Mouse (Mus musculus) stomach, embryonic 14.5 days (tissue): Measurements from ENCODE around the gene Igfbp2. TPM values are rescaled to one million over a fixed set of nuclear protein-coding genes. Genes with fewer than 3 reads are reported as not detected.

Source experiments
- ATAC-seq: fragments of 200-750 bp; cut with Nextera tagmentation; 2 replicates; pipeline ENCODE4 v1.8.0; 2017; ENCODE audit warnings: low read depth, moderate TSS enrichment; ENCODE audit not compliant: insufficient number of reproducible peaks, insufficient read depth, low FRiP score
- H3K27ac ChIP-seq: fragments of 300-500 bp; sonication (generic); 2 replicates; pipeline ENCODE4 v1.5.1; 2014; ENCODE audit warnings: mild to moderate bottlenecking, low read length, moderate library complexity, mixed read lengths
- H3K27me3 ChIP-seq: fragments of 300-500 bp; sonication (generic); 2 replicates; pipeline ENCODE4 v1.6.1; 2014; ENCODE audit warnings: low read length, control low read depth, mixed read lengths; ENCODE audit not compliant: control insufficient read depth, insufficient read depth
- H3K36me3 ChIP-seq: fragments of 300-500 bp; sonication (generic); 2 replicates; pipeline ENCODE4 v1.6.1; 2014; ENCODE audit warnings: mild to moderate bottlenecking, control low read depth, low read length, moderate library complexity, mixed read lengths; ENCODE audit not compliant: control insufficient read depth, insufficient read depth
- H3K4me1 ChIP-seq: fragments of 300-500 bp; sonication (generic); 2 replicates; pipeline ENCODE4 v1.6.1; 2014; ENCODE audit warnings: low read length, control low read depth, mixed read lengths; ENCODE audit not compliant: control insufficient read depth, insufficient read depth
- H3K4me2 ChIP-seq: fragments of 300-500 bp; sonication (generic); replicated peaks from 2 replicates; pipeline ENCODE4 v1.6.1; 2014; ENCODE audit warnings: low read depth, low read length, control low read depth
- H3K4me3 ChIP-seq: fragments of 300-500 bp; sonication (generic); 2 replicates; pipeline ENCODE4 v1.5.1; 2014; ENCODE audit warnings: low read depth, low read length, control low read depth
- H3K9ac ChIP-seq: fragments of 300-500 bp; sonication (generic); replicated peaks from 2 replicates; pipeline ENCODE4 v1.6.1; 2014; ENCODE audit warnings: low read depth, mild to moderate bottlenecking, control low read depth, low read length, moderate library complexity, mixed read lengths
- H3K9me3 ChIP-seq: fragments of 300-500 bp; sonication (generic); 2 replicates; pipeline ENCODE4 v1.6.1; 2016; ENCODE audit warnings: low read depth, low read length, control low read depth; ENCODE audit not compliant: control insufficient read depth
- WGBS: fragments of 180-500 bp; shearing (Covaris S2); extraction: QIAGEN DNeasy Blood & Tissue Kit; methylation state at CpG from one replicate; pipeline ENCODE4 v1.1.7; 2014; 5-methylcytosine and 5-hydroxymethylcytosine counted together
- polyA plus RNA-seq: library from polyadenylated mRNA; unstranded; fragments of >200 nt; fragmentation: Nextera tagmentation; extraction: Ambion mirVana; gene quantifications from 2 replicates; pipeline ENCODE4 v1.2.1, GENCODE M21; 2014

Gene Igfbp2
- polyA plus RNA-seq, 1 experiment from 2014 or later, result 631 TPM

DNA sequence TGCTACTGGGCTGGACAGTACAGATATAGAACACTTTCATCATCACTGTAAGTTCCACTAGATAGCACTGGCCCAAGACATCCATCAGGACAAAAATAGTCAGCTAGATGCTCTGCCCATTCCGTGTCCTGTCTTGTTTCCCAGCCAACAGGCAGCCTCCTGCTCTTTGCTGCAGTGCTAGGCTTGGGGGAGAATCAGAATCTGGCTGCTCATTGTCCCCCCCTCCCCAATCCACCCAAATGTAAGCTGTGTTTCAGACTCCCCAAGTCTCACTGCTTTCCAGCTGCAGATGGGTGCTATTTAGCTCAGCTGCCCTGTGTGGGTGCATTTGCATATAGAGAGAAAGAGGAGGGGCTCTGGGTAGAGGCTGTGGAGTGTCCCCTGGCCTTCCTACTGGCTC lies 43.0 kb downstream of the Igfbp2 start:
- H3K27me3 ChIP-seq, result no peaks in the 10 kb centered on the region
- H3K36me3 ChIP-seq, result peaks cover 34% of the 10 kb centered on the region
- no peak overlapping the region for H3K4me3 ChIP-seq
- WGBS, result 67% methylated on average over 1 of the region's 1 CpGs
- no peak overlapping the region for H3K4me2 ChIP-seq
- H3K4me1 ChIP-seq, result peaks cover 22% of the 10 kb centered on the region
- H3K9me3 ChIP-seq, result no peaks in the 10 kb centered on the region
- no peak for ATAC-seq
- H3K27ac ChIP-seq, result no peak overlapping the region
- H3K9ac ChIP-seq, result no peak overlapping the region

DNA sequence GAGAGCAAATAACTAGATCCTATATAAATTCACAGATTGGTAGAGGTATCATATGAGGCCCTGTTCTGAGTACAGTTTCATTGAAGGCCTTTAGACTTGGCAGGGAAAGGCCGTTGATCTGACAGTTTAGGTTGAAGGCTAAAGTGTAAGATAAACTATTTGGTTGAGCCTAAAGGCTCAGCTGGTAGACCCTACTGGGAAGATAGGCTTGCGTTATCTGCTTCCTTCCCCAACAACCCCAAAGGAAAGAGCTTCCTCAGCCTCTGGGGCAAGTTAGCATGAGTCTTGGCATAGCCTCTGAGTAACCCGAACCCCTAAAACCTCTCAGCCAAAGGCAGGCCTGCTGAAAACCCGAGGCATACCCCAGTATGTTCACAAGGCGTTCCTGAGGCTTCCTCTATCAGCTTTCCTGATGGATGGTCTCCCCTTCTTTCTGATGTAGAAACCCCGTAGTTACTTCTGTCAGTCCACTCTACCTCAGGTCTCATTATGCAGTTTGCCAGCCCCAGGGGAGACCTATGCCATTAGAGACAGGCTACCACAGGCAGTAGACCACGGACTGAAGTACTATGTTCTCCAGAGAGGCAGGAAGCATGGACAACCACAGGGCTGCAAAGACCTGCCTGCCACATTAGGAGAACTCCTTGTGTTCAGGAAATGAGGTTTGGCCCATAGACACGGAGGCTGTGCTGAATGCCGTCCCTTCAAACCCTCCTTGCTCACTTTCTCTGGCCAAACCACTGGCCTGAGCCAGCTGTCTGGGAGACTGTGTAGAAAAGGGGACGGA lies 44.3 kb downstream of the Igfbp2 start:
- WGBS, result 65% methylated on average over 10 of the region's 10 CpGs
- H3K4me2 ChIP-seq, result no peak overlapping the region; the same call in 1 of the 2 replicates

DNA sequence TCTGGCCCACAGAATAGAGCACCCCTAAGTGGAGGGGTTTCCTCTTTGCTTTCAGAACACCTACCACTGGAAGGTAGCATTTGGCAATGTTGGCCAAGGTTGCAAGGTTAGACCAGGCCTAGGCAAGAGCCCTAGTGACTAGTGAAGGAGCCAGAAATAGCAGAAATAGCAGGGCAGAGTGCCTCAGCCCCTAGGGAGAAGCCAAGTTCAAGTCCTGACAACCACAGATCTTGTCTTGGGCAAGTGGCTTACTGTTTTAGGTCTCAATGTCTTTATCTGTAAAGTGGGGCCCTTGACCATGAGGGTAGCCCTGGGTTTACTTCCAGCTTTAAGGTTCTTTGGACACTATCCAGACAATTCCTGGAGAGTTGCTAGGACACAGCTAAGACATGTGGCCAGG lies 45.0 kb downstream of the Igfbp2 start:
- peaks cover 22% of the 10 kb centered on the region for H3K4me1 ChIP-seq
- no peak for ATAC-seq
- H3K27me3 ChIP-seq, result no peaks in the 10 kb centered on the region
- no peaks in the 10 kb centered on the region for H3K9me3 ChIP-seq
- H3K27ac ChIP-seq, result no peak overlapping the region
- H3K4me3 ChIP-seq, result peak overlapping the region; percentile 69; the same call in 1 of the 2 replicates
- H3K36me3 ChIP-seq, result peaks cover 15% of the 10 kb centered on the region
- H3K4me2 ChIP-seq, result no peak overlapping the region; the same call in 1 of the 2 replicates
- H3K9ac ChIP-seq, result no peak overlapping the region

More for the DNA sequence above, 44.3 kb downstream of the Igfbp2 start:
- Histone ChIP-seq H3K4me3 (no peak overlapping the region), H3K9me3 (no peaks in the 10 kb centered on the region), H3K27me3 (no peaks in the 10 kb centered on the region), H3K36me3 (peaks cover 22% of the 10 kb centered on the region), H3K27ac (no peak overlapping the region), H3K9ac (no peak overlapping the region), H3K4me1 (peaks cover 22% of the 10 kb centered on the region)
- no peak for ATAC-seq

DNA sequence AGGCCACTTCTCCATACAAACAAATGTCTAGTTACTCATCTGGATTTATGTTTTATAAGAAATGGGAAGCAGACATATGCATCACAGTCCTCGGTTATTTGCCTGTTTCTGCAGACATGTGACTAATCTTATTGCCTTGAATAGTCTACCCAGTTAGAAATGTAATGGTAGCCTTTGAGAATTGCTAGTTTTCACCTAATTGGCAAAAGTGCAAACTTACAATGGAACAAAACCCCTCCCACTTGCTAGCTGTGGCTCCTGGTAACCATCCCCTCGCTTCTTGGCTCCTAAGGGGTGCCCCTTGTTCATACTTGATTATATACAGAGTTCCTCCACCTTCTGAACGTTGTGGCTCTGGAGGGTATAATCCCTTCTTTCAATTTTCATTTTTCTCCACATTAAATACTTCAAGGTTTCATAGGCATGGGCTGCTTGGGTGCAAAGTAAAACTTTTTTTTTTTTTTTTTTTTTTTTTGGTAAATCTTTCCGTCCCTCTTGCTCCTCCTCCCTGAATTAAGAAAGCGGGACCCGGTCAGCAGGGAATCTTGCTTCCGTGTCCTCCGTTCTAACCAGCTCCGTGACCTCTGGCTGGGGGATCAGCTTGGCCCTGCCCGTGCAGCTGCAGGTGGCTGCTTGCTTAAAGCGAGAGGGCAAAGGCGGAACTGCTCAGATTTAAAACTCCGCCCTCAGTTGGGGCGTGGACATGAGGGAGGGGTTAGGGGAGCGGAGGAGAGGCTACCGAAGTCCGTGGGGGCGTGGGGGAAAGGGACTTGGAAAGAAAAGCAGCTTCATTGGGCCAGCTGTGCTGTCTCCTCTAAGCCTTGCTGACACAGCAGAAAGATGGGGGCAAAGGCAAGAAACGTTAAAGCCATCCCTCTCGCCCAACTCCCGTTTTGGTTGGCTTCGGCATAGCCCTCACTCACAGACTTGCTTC lies 45.6 kb downstream of the Igfbp2 start:
- no peaks in the 10 kb centered on the region for H3K27me3 ChIP-seq
- WGBS, result 6% methylated on average over 22 of the region's 22 CpGs
- peaks cover 9% of the 10 kb centered on the region; the same call in 1 of the 2 replicates for H3K36me3 ChIP-seq

DNA sequence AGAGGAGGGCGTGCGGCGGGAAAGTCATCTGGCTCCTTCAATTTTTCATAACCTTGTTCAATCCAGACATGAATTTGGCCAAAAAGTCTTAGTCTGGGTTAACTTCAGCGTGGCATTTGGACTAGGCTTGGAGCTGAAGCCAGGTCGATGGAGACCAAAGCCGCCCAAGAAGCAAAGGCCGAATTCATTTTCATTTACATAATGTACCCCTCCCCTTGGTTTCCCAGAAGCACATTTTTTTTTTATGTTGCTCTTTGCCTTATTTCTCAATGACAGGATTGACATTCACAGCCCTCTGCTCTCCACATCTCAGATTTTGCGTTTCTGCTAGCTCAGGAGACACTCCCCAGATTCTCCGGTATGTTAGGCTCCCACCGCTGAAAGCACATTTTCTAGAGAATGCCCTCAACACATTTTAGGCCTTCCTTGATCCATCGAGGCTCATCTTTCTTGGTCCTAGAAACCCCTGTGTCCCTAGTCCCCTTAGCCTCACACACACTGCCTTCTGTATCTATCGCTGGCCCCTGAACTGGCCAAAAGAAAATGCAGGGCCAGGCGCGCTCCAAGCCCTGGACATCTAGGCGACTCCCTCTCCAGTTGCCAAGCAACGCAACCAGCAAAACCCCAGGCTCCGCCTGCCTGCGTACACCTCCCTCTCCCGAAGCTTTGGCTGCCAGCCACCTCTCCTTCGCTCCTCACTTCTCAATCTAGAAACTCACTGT lies 46.5 kb downstream of the Igfbp2 start:
- peak overlapping the region; percentile 83 for H3K4me2 ChIP-seq
- peaks cover 3% of the 10 kb centered on the region; the same call in 1 of the 2 replicates for H3K36me3 ChIP-seq
- H3K27ac ChIP-seq, result peak overlapping the region; percentile 56
- peak overlapping the region; percentile 69 for H3K4me3 ChIP-seq
- 2% methylated on average over 20 of the region's 20 CpGs for WGBS
- H3K27me3 ChIP-seq, result no peaks in the 10 kb centered on the region
- H3K9ac ChIP-seq, result peak overlapping the region; percentile 36; the same call in 1 of the 2 replicates
- H3K4me1 ChIP-seq, result peaks cover 29% of the 10 kb centered on the region
- H3K9me3 ChIP-seq, result no peaks in the 10 kb centered on the region
- peak; percentile 51; the same call in 1 of the 2 replicates for ATAC-seq

More for the DNA sequence above, 45.6 kb downstream of the Igfbp2 start:
- Histone ChIP-seq H3K4me2 (peak overlapping the region; percentile 83), H3K4me3 (peak overlapping the region; percentile 69), H3K9ac (no peak overlapping the region), H3K9me3 (no peaks in the 10 kb centered on the region), H3K4me1 (peaks cover 22% of the 10 kb centered on the region), H3K27ac (peak overlapping the region; percentile 56)
- peak; percentile 7; the same call in 1 of the 2 replicates for ATAC-seq

DNA sequence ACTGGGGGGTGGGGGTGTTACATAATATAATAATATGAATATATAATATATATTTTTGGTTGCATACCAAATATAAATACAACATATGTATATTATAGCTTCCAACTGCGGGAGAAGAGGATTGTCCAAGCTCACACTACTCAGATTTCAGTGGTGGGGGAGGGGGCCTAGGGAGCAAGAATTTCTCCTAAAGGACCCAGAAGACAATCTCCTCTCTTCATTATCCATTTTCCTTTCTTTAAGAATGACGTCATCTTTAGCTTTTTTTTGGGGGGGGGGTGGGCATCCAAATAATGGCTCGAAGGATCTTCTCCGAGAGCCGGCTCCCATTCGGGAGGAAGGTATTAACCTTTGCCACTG lies 47.0 kb downstream of the Igfbp2 start:
- peaks cover 2% of the 10 kb centered on the region; the same call in 1 of the 2 replicates for H3K36me3 ChIP-seq
- H3K9me3 ChIP-seq, result no peaks in the 10 kb centered on the region
- no peaks in the 10 kb centered on the region for H3K27me3 ChIP-seq
- peak overlapping the region; percentile 37 for H3K9ac ChIP-seq
- H3K4me3 ChIP-seq, result peak overlapping the region; percentile 69
- peaks cover 30% of the 10 kb centered on the region for H3K4me1 ChIP-seq
- 0% methylated on average over 6 of the region's 6 CpGs for WGBS
- no peak for ATAC-seq
- H3K4me2 ChIP-seq, result peak overlapping the region; percentile 83
- H3K27ac ChIP-seq, result peak overlapping the region; percentile 76

DNA sequence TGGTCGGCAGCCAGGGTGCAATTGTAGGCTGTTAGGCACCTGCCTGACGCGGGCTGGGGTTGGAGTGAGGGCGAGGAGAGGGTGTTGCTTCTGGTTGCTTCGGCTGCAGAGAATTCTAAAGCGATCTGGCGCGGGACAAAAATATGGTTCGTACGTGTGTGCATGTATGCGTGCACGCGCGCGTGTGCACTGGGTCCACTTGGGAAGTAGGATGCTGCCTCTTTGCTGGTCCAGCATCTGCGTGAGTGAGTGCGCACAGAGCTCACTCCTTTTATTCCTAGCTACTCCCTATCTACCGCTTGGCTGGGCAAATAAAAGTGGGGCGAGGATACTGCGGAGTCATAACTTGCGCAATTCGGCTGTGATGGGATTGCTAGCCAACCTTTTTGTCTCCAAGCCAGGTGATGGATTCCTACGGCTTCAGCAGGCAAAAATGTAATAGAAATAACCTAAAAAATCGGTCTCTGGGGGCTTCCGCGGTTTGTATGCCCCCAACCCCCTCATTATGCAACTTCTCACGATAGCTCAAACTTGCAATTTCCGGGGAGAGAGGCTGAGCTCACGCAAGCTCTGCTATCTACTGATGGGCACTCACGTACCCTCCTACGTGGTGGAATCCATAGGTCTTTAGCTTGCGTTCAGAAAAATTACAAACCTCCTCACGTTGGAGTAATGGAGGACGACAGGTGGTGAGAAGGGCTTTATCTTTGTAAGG lies 47.6 kb downstream of the Igfbp2 start:
- Histone ChIP-seq H3K4me1 (peaks cover 26% of the 10 kb centered on the region), H3K36me3 (no peaks in the 10 kb centered on the region; the same call in 1 of the 2 replicates), H3K27me3 (no peaks in the 10 kb centered on the region), H3K9ac (peak overlapping the region; percentile 37), H3K4me3 (peak overlapping the region; percentile 69), H3K9me3 (no peaks in the 10 kb centered on the region), H3K4me2 (peak overlapping the region; percentile 83), H3K27ac (peak overlapping the region; percentile 76)
- WGBS, result under 1% methylated on average over 34 of the region's 34 CpGs
- ATAC-seq, result no peak
